Mouse (Mus musculus) G1E (cell line): ENCODE results near the gene Snx30. TPM values are rescaled to one million over a fixed set of nuclear protein-coding genes. Genes with fewer than 3 reads are reported as not detected.

Experiments used
- ATAC-seq: 2 replicates; pipeline ENCODE4 v1.8.0; 2016; ENCODE audit warnings: mild to moderate bottlenecking; ENCODE audit not compliant: insufficient number of reproducible peaks, poor library complexity, low FRiP score, severe bottlenecking; ENCODE audit errors: extremely low read depth
- DNase-seq: peaks from one replicate; pipeline ENCODE4 v3.0.0; 2012; ENCODE audit warnings: low spot score
- H3K27me3 ChIP-seq: 2 replicates; pipeline ENCODE4 v1.6.1; 2012; ENCODE audit warnings: mild to moderate bottlenecking, low read length, inconsistent platforms; ENCODE audit not compliant: insufficient read depth
- H3K36me3 ChIP-seq: replicated peaks from 2 replicates; pipeline ENCODE3; 2012; ENCODE audit warnings: mild to moderate bottlenecking, inconsistent platforms
- H3K4me1 ChIP-seq: 2 replicates; pipeline ENCODE4 v1.6.1; 2012; ENCODE audit warnings: low read depth, low read length, inconsistent platforms, mixed read lengths; ENCODE audit not compliant: insufficient read depth
- H3K4me3 ChIP-seq: 2 replicates; pipeline ENCODE4 v1.5.1; 2012; ENCODE audit warnings: low read depth, mild to moderate bottlenecking, inconsistent platforms, low read length, moderate library complexity, mixed read lengths
- H3K9me3 ChIP-seq: replicated peaks from 2 replicates; pipeline ENCODE4 v1.6.1; 2012; ENCODE audit warnings: inconsistent platforms
- CTCF ChIP-seq: IDR thresholded peaks from 2 replicates; pipeline ENCODE4 v1.5.1; 2012; ENCODE audit warnings: low read depth, low read length, inconsistent platforms, mixed read lengths
- GATA1 ChIP-seq: IDR thresholded peaks from 2 replicates; pipeline ENCODE4 v1.6.1; 2012; ENCODE audit warnings: borderline replicate concordance, low read length, inconsistent platforms, mixed read lengths
- GATA2 ChIP-seq: IDR thresholded peaks from 2 replicates; pipeline ENCODE4 v1.6.1; 2012; ENCODE audit warnings: low read depth, low read length, inconsistent platforms, borderline replicate concordance
- POLR2AphosphoS5 ChIP-seq: IDR thresholded peaks from 2 replicates; pipeline ENCODE4 v1.6.1; 2012; ENCODE audit warnings: low read depth, low read length, inconsistent platforms; ENCODE audit not compliant: insufficient replicate concordance
- TAL1 ChIP-seq: conservative IDR thresholded peaks from 2 replicates; pipeline ENCODE4 v1.6.1; 2012; ENCODE audit warnings: low read depth, low read length, inconsistent platforms, mixed read lengths
- polyA plus RNA-seq: library from polyadenylated mRNA; stranded (reverse); fragments of >175 nt; gene quantifications from 2 replicates; pipeline ENCODE4 v1.2.3, GENCODE M21; 2012
- total RNA-seq, 2 experiments: library from RNA; stranded (forward) in 1 of 2; stranded (reverse) in 1 of 2; fragments of 200-1000 nt in 1 of 2; fragments of >200 nt in 1 of 2; fragmentation: Nextera tagmentation in 1 of 2; gene quantifications; 2 replicates each; pipeline ENCODE4 v1.2.3; 2014 to 2017

Gene Snx30
- total and polyA plus RNA-seq, 3 experiments, result 4.7 to 36.4 (median 8.2) TPM

- Histone ChIP-seq H3K27me3 (no peaks in the 10 kb centered on the region), H3K4me1 (peaks cover 66% of the 10 kb centered on the region), H3K4me3 (peak overlapping the region; percentile 92; the same call in 1 of the 2 replicates), H3K9me3 (no peaks in the 10 kb centered on the region), H3K36me3 (peaks cover 12% of the 10 kb centered on the region)
- DNase-seq, result no peak
- ATAC-seq, result no peak
- TF ChIP-seq GATA1 (no peak), GATA2 (no peak), TAL1 (no peak), CTCF (no peak), POLR2AphosphoS5 (no peak)
Measured at GRCm38 (mm10) chr4:59804754-59805153, 886 bp upstream of the Snx30 start.

DNA sequence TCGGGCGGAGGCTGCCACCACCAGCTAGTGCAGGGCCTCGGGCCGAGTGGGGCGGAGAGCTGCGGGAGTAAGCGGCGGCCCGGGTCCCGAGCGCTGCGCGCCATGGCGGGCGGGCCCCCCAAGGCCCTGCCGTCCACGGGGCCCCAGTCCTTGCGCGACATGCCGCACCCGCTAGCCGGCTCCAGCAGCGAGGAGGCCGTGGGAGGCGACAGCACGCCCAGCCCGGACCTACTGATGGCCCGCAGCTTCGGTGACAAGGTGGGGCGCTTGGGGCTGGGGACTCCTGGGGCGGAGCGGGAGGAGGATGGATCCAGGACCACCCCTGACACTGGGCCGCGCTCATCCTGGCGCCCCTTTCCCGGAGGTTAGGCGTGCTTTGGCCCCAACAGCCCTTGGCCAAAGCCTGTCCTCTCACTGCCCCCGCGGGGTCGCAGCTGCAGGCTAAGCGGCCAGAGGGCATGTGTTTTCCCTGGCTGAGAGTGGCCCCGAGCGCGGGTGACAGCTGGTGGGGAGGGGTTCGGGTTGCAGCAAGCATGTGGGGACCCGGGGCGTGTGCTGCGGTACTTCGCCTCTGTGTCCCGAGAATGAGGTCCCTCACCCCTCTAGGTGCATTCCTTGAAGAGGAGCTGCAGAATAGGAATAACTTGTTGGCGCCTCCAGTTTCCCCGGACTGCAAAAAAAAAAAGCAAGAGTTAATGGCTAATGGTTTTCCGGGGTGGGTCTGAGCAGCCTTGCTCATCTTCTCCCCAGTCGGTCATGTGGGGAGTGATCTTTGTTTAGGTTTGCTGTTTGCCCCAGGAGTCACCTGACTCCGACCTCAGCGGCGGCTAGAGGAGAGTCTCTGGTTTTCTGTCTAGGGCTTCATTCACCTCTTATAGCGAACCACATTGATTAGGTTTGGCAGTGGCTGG lies 583 bp downstream of the Snx30 start:
- Histone ChIP-seq H3K9me3 (no peaks in the 10 kb centered on the region), H3K27me3 (no peaks in the 10 kb centered on the region), H3K4me1 (peaks cover 64% of the 10 kb centered on the region), H3K36me3 (peaks cover 25% of the 10 kb centered on the region), H3K4me3 (peak overlapping the region; percentile 92)
- peak; percentile 23 for ATAC-seq
- TF ChIP-seq CTCF, result no peak
- no peak for TF ChIP-seq POLR2AphosphoS5
- TF ChIP-seq GATA2, result no peak
- no peak for TF ChIP-seq TAL1
- no peak for TF ChIP-seq GATA1
- peak; percentile 68 for DNase-seq

- DNase-seq, result no peak
- TF ChIP-seq GATA2 (no peak), POLR2AphosphoS5 (no peak), CTCF (no peak), GATA1 (no peak), TAL1 (no peak)
- H3K4me3 ChIP-seq, result peak overlapping the region; percentile 92
- H3K27me3 ChIP-seq, result no peaks in the 10 kb centered on the region
- no peaks in the 10 kb centered on the region for H3K9me3 ChIP-seq
- peaks cover 26% of the 10 kb centered on the region for H3K36me3 ChIP-seq
- ATAC-seq, result no peak
- H3K4me1 ChIP-seq, result peaks cover 61% of the 10 kb centered on the region
Measured at GRCm38 (mm10) chr4:59806879-59807195, 1.2 kb downstream of the Snx30 start.

- Histone ChIP-seq H3K4me3 (no peak overlapping the region), H3K27me3 (no peaks in the 10 kb centered on the region), H3K36me3 (peaks cover 26% of the 10 kb centered on the region), H3K4me1 (peaks cover 54% of the 10 kb centered on the region), H3K9me3 (no peaks in the 10 kb centered on the region)
- no peak for TF ChIP-seq GATA2
- ATAC-seq (no peak), DNase-seq (no peak)
Measured at GRCm38 (mm10) chr4:59807521-59807920, 1.9 kb downstream of the Snx30 start.

GRCm38 (mm10) chr4:59808396-59808795 lies 2.8 kb downstream of the Snx30 start:
- peaks cover 47% of the 10 kb centered on the region for H3K4me1 ChIP-seq
- H3K4me3 ChIP-seq, result no peak overlapping the region
- TF ChIP-seq POLR2AphosphoS5, result no peak
- TF ChIP-seq TAL1, result no peak
- H3K9me3 ChIP-seq, result no peaks in the 10 kb centered on the region
- no peak for DNase-seq
- no peaks in the 10 kb centered on the region for H3K27me3 ChIP-seq
- peaks cover 26% of the 10 kb centered on the region for H3K36me3 ChIP-seq
- no peak for ATAC-seq

GRCm38 (mm10) chr4:59814094-59814493 lies 8.5 kb downstream of the Snx30 start:
- peaks cover 58% of the 10 kb centered on the region for H3K36me3 ChIP-seq
- ATAC-seq (peak; percentile 76), DNase-seq (no peak)
- no peak overlapping the region for H3K4me3 ChIP-seq
- no peak for TF ChIP-seq CTCF
- no peak for TF ChIP-seq POLR2AphosphoS5
- no peak for TF ChIP-seq TAL1
- no peak for TF ChIP-seq GATA1
- TF ChIP-seq GATA2, result no peak
- peaks cover 26% of the 10 kb centered on the region for H3K4me1 ChIP-seq
- H3K9me3 ChIP-seq, result no peaks in the 10 kb centered on the region
- H3K27me3 ChIP-seq, result no peaks in the 10 kb centered on the region

DNA sequence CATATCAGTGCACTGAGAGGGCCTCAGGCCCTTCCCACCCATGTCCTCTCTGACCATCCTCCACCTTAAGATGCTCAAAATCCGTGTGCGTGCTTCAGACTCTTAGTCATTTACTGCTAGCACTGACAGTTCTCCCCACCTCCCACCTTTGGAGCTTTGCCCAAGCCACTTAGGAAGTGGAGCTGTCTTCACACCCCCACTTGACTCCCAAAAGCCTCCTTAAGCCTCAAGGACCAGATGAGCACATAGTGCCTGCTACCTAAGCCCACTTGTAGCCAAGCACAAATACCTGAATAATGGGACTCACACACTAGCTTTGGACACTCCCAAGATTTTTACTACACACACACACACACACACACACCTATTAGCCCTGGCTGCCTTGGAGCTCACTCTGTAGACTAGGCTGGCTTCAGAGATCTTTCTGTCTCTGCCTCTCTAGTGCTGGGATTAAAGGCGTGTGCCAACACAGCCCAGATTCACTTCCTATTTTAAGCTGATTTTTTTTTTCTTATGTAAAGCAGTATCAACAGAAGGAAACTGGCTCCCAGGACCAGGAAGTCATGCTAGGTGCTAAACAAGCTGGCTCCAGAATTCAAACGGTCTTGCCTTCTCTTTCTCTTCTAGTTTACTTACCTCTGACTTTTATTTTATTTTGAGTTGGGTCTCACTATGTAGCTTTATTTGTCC lies 9.6 kb downstream of the Snx30 start:
- H3K27me3 ChIP-seq, result no peaks in the 10 kb centered on the region
- no peak for DNase-seq
- no peaks in the 10 kb centered on the region for H3K9me3 ChIP-seq
- H3K4me3 ChIP-seq, result no peak overlapping the region
- TF ChIP-seq TAL1, result no peak
- TF ChIP-seq CTCF, result no peak
- no peak for TF ChIP-seq GATA2
- no peak for TF ChIP-seq GATA1
- TF ChIP-seq POLR2AphosphoS5, result no peak
- no peak for ATAC-seq
- peaks cover 32% of the 10 kb centered on the region for H3K4me1 ChIP-seq
- peaks cover 57% of the 10 kb centered on the region for H3K36me3 ChIP-seq
